Mouse (Mus musculus): ENCODE results near the gene Ovol2.
A peak's percentile ranks its signal among the peaks of the same experiment; 100 is the strongest.
"Not testable (repeated sequence)": the region's sequence is repeated elsewhere in the genome, so short reads cannot be mapped to it uniquely, and the experiment has no call there.

Gene Ovol2

DNA sequence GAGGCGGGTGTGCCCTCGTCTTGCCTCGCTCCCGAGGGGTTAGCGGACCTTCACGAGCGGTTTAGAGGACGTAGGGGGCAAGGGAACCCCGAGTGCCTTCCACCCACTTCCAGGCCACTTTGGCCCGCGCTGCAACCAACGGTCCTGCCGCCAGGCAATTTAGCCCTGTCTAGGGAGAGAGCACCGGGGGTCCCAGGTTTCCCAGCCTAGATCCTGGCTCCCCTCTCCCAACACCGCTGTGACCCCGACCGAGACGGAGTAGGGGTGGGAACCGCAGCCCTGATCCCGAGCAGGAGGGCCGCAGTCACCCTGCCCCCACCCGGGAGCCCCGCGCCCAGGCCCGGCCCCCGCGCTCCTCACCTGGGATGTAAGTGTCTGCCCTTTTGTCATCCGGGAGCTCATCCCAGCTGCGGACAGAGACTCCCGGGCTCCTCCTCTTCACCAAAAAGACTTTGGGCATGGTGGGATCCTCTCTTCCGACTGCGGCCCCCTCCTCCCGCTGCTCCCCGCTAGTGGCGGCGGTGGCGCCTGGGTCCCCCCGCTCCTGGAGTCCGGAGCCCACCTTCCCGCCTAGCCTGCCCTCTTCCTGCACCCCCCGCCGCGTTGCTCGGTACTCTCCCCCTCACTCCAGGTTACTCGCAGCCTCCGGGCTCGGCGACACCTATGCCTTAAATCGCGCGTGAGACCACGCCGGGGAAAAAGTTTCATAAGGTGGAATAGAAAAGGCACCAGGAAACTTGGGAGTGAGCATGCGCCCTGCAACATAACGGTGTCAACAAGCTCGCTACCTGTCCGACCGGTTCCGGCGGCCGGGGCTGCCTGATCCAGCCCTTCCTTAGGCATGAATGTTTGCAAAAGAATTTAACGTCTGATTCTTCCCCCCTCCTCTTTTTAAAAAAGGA, at the start of gene Ovol2:
Gene Ovol2 (minus strand): TSS at position 746 of the 902 bp plus-strand sequence.
- DNase-seq = peak; percentile 67 to 77

DNA sequence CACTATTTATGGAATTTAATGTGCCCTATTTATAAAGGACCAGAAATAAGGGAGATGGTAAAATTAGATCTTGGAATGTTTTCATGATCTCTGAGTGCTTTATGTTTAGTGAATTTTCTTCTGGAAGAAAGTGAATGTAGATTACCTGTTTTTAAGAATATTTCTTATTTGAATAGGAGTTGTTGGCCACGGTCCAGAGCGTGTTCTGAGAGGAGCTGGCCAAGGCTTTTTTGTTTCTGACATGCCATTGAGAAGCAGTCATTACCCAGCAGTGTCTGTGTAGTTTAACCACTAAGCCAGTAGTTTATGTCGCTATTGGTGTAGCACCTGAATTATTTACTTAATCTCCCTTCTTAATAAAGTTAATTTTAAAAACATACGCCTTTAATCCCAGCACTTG, 49.8 kb upstream of the Ovol2 start:
- DNase-seq = no peak

DNA sequence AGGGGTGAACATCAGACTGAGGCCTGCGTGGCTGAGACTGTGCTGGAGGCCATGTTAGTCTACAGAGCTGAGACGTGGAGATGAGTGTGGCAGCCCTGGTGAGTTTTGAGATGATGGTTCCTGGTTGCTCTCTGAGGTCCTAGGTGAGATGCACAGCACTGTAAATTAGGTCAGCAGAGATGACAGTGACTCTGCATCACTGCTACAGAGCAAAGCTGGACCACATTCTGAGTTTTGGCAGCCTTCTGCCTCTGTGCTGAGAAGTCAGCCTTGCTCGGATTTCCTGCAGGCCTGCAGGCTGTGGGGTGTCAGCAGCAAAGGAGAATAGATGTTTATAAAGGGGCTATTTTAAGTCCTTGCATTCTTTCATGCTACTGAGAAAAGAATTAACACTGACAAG, 49.3 kb upstream of the Ovol2 start:
- DNase-seq = no peak

DNA sequence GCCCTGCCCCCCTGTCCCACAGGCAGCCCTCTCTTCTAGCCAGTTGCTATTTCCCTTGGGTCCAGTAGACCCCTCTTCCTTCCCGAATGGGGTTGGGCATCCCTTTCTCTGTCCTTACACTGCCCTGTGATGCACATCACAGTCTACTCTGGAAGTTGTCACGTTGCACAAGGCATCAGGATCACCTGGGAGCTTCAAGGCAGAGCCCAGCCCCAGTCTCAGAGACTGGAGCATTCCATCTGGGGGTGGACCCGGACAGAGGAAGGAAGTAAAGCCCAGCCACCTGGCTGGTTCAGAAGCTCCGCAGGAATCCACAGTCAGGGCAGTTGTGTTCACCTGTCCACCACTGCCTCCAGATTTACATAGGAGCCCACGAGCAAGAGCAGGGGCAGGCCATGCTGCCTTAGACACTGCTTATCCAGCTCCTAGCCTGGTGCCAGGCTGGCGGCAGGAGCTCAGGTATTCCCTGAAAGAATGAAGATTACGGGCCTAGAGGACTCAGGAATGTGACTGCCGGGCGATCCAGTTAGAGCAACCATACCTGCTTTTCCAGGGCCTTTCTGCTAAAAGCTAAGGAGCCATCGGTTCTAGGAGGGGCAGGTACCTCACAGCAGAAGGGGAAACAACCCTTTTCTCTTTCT, 43.2 kb upstream of the Ovol2 start:
- no peak for DNase-seq

DNA sequence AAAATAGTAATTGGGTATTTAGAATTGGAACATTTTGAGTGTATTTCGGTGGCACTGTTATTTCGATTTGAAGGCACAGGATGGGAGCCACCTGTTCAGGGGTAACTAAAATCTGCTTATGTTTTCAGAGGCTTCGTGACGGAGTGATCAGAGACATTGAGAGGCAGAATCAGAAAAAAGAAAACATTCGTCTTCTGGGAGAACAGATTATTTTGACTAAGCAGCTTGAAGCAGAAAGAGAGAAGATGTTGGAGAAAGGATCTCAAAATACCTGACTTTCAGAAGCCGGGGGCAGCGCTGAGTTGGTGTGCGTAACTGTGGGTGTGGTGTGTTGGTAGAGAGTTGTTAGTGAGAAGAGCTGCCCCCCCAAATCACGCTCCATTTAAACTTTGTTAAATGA, 41.1 kb upstream of the Ovol2 start:
- no peak for DNase-seq

DNA sequence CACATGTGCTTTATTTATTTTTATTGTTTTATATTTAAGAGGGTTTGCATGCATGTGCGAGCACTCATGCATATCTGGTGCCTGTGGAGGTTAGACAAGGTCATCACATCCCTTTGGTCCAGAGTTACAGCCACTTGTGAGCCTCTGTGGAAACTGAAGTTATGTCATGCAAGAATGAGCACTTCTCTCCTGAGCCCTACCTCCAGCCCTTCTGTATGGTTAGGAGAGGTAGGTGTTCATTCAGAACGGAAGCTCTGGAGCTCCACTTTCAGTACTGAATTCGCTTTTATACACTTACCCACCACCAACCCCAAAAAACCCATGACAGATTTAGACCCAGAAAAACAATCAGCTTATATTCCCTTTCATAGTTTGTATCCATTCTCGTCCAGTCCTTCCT, 39.6 kb upstream of the Ovol2 start:
- DNase-seq = no peak

DNA sequence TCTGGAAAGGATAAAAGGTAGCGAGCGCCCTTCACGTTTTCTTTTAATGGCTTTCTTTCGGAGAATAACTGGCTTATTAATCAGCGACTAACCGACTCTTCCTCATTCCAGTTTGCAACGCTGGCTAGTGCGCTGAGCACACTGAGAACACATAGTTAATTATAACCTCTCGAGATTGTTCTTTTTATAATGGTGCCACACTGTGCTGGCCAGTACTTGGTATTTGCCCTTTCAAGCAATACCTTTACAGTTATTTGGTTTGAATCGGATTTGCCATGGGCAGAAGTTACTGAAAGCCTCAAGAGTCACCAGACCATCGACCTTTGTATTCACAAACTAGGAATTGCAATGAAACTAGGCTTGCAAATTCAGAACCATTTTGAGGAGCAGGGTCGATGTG, 37.6 kb upstream of the Ovol2 start:
- no peak for DNase-seq

DNA sequence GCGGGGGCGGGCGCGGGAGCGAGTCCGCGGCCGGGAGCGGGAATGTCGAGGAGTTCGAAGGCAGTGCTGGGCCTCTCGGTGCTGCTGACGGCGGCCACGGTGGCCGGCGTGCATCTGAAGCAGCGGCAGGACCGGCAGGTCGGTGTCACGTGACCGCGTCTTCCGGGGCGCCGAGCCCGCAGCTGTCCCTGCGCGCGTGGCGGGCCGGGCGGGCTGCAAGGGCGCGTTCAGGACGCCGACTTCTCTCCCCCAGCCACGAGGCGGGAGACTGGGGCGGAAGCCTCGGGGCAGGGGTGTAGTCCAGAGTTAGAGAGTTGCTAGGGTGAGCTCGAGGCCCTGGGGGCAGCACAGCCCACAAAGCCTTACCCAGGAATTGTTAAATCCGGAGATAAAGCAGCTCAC, 37.1 kb upstream of the Ovol2 start:
- DNase-seq = no peak

DNA sequence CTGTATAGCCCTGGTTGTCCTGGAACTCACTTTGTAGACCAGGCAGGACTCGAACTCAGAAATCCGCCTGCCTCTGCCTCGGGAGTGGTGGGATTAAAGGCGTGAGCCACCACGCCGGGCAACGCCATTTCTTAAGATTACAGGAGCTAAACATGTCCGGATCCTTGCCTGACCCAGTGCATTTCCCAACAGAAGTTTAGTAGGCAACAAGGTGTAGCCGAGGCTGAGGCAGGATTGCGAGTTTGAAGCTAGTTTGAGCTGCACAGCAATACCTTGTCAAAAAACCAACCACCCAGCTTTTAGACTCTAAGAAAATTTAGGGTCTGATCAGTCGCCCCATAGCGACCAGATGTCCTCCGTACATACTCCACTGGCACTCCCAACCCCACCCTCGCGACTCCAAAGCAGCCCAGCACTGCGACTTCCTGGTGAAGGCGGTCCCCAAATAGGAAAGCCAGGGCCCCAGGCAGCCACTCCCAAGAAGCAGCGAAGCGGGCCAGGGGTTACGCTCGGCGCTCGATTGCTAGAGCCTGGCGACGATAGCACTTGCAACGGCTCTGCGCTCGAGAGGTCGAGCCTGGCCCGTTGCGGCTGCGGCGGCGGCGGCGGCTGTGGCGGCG, 36.6 kb upstream of the Ovol2 start, which contains the start of the genes Kat14 and Pet117:
Gene Kat14 (plus strand): TSS at position 584 of the 620 bp plus-strand sequence.
Gene Pet117 (plus strand): TSS at position 597 of the 620 bp plus-strand sequence.
- DNase-seq = peak; percentile 99

DNA sequence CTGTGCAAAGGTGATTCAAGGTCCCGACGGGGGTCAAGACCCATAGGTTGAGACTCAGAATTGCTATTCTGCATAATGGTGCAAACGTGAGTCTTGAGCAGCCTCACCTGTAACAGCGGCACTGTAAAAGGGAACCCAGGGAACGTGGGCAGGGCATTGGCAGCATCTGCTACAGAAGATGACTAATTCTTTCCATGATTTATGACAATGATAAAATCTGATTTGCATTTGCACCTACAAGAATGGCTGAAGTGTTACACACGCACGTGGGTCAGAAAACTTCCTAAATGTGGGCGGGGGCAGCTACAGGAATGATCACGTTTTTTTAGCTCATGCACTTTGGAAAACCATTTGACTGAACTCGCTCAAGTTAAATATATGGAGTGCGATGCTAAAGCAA, 20.9 kb upstream of the Ovol2 start:
- DNase-seq = no peak

DNA sequence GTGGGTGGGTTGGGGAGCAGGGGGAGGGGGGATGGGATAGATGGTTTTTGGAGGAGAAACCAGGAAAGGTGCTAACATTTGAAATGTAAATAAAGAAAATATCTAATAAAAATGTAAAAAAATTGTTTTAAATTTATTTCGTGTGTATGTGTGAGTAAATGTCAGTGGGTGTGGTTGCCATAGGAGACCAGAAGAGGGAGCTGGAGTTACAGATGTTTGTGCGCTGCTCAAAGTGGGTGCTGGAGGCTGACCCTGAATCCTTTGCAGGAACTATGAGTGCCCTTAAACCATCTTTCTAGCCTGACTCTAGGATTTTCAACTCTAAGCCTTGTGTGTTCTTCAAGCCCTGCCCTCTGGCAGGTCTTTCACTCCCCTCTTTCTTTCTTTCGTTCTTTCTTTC, 16.6 kb upstream of the Ovol2 start:
- DNase-seq = no peak

DNA sequence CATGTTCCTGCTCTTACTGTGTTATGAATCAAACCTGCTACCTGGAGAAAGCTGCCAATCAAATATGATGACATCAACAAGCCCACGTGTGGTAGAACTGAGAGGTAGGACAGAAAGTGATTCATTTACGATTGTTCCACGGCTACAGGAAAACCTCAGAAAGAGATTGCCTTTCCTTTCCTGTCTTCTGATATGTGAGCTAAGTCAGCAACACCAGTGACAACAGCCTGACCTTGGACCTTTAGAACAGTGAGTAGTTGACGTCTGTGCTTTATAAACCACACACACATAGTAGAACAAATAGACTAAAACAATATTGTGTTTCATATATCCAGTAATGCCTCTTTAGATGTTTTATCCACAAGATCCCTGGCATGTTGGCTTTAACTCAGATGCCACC, 11.2 kb upstream of the Ovol2 start:
- no peak for DNase-seq

DNA sequence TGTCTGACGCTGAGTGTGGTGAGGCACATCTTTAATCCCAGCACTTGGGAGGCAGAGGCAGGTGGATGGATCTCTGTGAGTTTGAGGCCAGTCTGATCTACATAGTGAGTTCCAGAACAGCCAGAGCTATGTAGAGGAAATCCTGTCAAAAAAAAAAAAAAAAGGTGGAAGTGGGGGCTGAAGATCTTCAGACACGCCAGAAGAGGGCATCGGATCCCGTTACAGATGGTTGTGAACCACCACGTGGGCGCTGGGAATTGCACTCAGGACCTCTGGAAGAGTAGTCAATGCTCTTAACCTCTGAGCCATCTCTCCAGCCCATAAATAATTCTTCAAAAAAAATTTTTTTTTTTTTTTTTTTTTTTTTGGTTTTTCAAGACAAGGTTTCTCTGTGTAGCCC, 6.2 kb upstream of the Ovol2 start:
- not testable (repeated sequence) for DNase-seq

DNA sequence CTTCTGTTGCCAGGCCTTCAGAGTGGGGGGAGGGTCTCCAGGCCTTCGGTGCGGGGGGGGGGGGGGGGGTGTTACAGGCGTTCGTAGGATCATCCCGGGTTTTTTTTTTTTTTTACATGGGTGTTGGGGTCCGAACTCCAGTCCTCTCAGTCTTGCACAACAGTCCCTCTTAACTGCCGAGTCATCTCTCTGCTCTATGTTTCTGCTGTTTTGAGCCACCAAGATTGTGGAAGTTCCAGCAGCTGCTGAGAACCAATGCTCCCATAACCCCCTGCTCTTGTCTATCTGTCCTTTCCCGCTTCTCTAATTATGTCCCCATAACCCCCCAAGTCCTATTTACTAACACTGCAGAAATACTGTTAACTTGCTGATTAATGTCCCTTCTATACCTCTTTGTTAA, 5.8 kb upstream of the Ovol2 start:
- DNase-seq = no peak

DNA sequence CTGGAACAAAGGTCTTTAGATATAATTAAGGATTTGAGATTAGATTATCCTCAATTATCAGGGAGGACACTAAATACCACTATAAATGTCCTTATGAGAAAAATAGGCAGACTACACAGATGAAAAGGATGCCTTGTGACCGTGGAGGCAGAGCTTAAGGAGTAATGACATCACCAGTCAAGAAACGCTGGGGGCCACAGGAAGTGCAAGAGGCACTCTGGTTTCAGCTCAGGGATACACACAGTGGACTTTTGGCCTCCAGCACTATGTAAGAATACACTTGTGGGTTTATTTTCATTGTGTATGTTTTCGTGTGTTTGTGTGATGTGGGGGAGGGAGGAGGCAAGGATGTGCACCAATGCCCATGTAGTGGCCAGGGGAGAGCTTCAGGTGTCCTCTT, 5.3 kb upstream of the Ovol2 start:
- no peak for DNase-seq

DNA sequence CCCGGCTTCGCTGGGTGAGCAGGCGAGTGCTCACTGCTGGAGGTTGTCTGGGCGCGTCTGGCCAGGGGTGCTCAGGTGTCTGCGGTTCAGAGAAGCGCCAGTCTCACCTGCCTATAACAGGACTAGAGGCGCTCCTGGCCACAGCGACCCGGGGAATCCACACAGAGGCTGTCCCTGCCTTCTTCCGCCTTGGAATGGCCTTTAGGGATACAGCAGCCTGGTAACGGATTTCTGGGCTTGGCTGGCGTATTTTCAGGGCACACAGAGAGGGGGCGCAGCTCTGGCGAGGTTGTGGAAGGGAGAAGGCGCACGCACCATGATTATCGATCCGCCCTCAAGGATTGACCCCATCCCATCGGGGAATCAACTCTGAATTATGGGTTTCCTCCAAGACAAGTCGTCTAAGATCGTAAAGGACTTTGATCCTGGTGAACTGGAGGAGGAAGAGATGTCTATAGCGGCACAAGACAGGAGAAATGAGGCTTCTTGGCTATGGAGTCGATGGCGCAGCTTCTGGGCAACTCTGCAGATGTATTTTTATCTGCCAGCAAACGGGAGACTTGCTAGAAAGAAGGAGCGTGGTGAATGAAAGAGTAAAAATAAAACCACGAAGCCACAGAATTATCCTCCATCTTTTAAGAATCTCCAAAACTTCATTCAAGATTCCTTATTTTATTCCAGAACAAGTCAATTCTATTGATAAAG, 1.3 kb upstream of the Ovol2 start:
- DNase-seq = peak; percentile 8 to 15

DNA sequence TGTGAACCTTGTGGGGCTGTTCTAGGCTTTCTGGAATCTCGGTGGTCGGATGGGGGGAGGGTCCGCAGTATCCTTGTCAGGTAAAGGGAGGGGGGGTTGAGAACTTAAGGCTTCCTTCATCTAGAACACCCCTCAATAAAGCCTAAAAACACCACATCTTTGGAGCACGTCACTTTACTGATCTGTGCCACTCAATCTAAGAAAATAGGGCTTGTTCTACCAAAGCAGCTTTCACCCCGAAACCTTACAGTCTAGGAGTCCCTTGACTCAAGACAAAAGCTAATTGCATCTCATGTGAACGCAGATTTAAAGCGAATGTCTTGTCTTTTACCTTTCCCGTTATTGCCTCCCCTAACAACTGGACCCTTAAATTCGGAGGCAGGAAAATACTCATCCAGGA, 540 bp upstream of the Ovol2 start:
- no peak for DNase-seq

DNA sequence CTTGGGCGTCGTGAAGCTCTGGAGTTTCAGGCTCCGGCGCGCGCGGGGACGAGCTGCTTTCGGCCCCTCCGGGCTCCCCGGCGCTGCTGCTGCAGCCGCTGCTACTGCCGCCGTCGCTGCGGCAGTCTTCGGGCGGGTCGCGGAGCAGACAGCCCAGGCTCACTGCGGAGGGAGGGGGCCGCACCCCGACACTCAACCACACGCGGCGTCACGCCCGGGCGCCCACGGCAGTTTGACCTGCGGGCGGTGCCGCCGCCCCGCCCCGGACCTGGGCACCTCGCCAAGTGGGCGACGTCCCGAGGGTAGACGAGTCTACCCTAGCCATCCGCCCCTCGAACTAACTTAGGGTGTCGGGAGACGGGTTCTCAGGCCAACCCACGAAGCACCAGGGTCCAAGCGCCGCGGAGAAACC, 980 bp downstream of the Ovol2 start:
- peak; percentile 50 to 56 for DNase-seq

DNA sequence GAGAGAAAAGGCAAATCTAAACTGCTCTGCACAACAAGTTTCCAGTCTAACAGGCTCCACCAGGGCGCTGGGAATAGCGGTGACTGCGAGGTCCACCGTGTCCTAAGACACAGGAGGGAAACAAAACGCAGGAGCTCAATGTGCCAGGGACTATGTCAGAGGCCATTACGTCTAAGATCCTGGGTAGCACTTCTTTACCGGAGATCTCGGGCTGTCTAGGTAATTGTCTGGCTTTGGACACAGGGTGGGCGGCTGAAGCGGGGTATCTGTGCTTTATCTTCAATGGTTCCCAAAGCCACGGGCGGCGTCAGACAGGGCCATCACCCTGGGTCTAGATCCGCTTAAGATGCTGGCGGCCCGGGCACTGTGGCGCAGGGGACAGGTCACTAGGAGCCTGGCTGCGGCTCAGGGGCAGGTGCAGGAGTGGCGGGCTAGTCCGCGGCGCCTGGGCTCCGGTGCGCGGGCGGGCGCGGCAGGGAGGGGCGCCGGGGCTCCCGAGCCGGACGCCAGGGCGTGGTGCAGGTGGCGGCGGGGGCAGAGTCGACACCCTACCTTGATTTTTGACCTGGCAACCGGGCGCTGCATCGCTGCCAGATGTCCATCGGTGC, 1.5 kb downstream of the Ovol2 start:
- DNase-seq = peak in 1 of 2 experiments; percentile 39

DNA sequence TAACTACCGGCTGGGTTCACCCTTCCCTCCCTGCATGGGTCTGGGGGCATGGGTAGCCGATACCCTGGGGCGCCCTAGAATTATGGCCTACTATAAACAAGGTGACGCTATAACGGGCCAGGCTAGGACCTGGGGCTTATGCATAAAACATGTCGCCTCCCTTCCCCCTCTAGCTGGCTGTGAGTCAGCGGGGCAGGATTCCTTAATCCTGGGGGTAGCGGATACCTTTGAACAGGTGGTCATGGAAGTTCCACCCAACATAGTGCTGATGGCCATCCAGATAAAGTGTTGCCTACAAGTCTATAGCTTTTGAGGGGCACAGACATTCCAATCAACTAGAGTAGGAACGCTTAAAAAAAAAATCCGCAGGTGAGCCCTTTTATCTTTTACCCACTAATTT, 2.0 kb downstream of the Ovol2 start:
- DNase-seq = peak in 1 of 2 experiments; percentile 10

DNA sequence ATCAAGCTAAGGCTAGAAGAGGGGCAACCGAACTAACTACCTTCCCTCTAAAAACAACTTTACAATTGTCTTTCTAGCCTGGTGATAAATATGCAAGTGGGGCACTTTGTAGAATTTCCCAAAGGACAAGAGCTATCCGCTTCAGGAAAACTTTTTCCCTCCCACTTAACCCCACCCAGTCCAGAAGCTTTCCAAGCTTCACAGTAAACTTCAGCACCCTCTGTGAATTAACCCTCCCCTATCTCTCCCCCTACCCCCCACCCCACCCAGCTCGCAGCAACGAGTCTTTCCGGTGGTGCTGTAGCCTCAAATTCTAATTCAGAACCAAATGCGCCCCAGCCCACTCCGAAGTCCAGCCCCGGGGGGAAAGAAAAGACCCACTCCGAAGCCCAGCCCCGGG, 2.5 kb downstream of the Ovol2 start:
- no peak for DNase-seq

DNA sequence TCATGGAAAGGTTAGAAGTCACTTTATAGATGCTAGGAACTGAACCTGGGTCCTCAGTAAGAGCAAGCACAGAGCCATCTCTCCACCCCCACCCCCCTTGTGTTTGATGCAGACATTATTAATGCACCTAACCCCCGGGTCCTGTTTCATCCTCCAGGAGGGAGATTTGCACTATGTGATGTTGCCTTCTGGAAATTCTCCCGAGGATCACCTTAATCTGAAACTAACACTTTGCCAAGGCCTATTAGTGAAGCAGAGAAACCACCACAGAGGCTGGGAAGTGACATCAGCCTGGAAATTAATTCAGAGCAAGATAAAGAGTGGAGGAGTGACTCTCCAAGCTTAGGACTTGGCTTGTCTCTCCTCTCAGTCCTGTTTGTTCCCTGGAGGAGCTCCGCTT, 7.7 kb downstream of the Ovol2 start:
- DNase-seq = no peak

DNA sequence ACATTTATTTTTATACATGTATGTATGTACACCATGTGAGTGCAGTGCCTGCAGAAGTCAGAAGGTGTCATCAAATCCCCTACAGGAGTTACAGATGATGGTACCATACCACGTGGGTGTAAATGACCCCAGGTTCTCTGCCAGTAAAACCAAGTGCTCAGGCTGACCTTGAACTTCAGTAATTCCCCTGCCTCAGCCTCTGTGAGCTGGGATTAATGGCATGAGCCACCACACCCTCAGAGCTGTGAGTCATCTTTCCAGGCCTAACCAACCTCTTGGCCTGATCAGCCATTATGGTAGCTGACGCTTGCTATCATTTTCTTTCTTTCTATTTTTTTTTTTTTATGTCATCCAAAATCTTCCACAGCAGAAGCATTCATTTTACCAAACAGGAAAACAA, 20.6 kb downstream of the Ovol2 start:
- DNase-seq = no peak
